Mouse (Mus musculus) kidney, embryonic 16.5 days (tissue): ENCODE results near the gene Pfdn5. TPM values are rescaled to one million over a fixed set of nuclear protein-coding genes. Genes with fewer than 3 reads are reported as not detected.

Source experiments
- ATAC-seq: fragments of 200-750 bp; cut with Nextera tagmentation; 2 replicates; pipeline ENCODE4 v1.8.0; 2017; ENCODE audit warnings: moderate TSS enrichment; ENCODE audit not compliant: low FRiP score, low TSS enrichment
- H3K27ac ChIP-seq: fragments of 300-500 bp; sonication (generic); 2 replicates; pipeline ENCODE4 v1.5.1; 2014; ENCODE audit warnings: low read length
- H3K27me3 ChIP-seq: fragments of 300-500 bp; sonication (generic); 2 replicates; pipeline ENCODE4 v1.6.1; 2014; ENCODE audit warnings: low read length, control low read depth, mixed read lengths; ENCODE audit not compliant: insufficient read depth
- H3K36me3 ChIP-seq: fragments of 300-500 bp; sonication (generic); 2 replicates; pipeline ENCODE4 v1.6.1; 2014; ENCODE audit warnings: low read length, control low read depth, mixed read lengths; ENCODE audit not compliant: insufficient read depth
- H3K4me1 ChIP-seq: fragments of 300-500 bp; sonication (generic); 2 replicates; pipeline ENCODE4 v1.6.1; 2014; ENCODE audit warnings: low read length, control low read depth, mixed read lengths; ENCODE audit not compliant: insufficient read depth
- H3K4me2 ChIP-seq: fragments of 300-500 bp; sonication (generic); replicated peaks from 2 replicates; pipeline ENCODE4 v1.6.1; 2014; ENCODE audit warnings: low read depth, low read length
- H3K4me3 ChIP-seq: fragments of 300-500 bp; sonication (generic); 2 replicates; pipeline ENCODE4 v1.5.1; 2014; ENCODE audit warnings: mild to moderate bottlenecking, low read length
- H3K9ac ChIP-seq: fragments of 300-500 bp; sonication (generic); replicated peaks from 2 replicates; pipeline ENCODE4 v1.6.1; 2014; ENCODE audit warnings: low read length
- H3K9me3 ChIP-seq: fragments of 300-500 bp; sonication (generic); 2 replicates; pipeline ENCODE4 v1.6.1; 2016; ENCODE audit warnings: low read length, control low read depth
- WGBS: fragments of 180-500 bp; shearing (Covaris S2); extraction: QIAGEN DNeasy Blood & Tissue Kit; methylation state at CpG from one replicate; pipeline ENCODE4 v1.1.7; 2014; 5-methylcytosine and 5-hydroxymethylcytosine counted together
- polyA plus RNA-seq: library from polyadenylated mRNA; unstranded; fragments of >200 nt; fragmentation: Nextera tagmentation; extraction: Ambion mirVana; gene quantifications from 2 replicates; pipeline ENCODE4 v1.2.1, GENCODE M21; 2015

The Pfdn5 gene
- polyA plus RNA-seq, 1 experiment from 2014 or later, result 376 TPM

DNA sequence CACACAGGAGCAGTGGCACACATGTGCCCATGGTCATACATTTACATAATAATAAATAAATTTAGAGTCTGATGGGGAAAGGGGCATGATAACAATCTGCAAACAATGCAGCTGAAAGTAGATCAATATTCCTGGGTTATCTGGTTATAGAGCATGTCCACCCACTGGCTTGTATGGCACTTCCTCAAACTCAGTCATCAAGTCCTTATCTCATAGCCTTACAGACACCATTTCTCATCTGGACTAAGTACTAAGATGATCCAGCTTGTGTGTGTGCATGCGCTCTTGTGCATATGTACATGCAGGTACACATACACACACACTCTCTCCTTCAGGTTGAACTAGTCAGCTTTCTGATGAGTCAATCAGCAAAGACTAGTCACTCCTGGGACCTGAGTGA is 38.8 kb downstream of the Pfdn5 start:
- peaks cover 25% of the 10 kb centered on the region for H3K4me1 ChIP-seq
- H3K36me3 ChIP-seq, result no peaks in the 10 kb centered on the region
- no peak for ATAC-seq
- WGBS, result 98% methylated on average over 1 of the region's 1 CpGs
- no peak overlapping the region for H3K9ac ChIP-seq
- H3K9me3 ChIP-seq, result no peaks in the 10 kb centered on the region
- H3K4me3 ChIP-seq, result no peak overlapping the region
- no peak overlapping the region for H3K4me2 ChIP-seq
- H3K27ac ChIP-seq, result no peak overlapping the region
- peaks cover 6% of the 10 kb centered on the region for H3K27me3 ChIP-seq

DNA sequence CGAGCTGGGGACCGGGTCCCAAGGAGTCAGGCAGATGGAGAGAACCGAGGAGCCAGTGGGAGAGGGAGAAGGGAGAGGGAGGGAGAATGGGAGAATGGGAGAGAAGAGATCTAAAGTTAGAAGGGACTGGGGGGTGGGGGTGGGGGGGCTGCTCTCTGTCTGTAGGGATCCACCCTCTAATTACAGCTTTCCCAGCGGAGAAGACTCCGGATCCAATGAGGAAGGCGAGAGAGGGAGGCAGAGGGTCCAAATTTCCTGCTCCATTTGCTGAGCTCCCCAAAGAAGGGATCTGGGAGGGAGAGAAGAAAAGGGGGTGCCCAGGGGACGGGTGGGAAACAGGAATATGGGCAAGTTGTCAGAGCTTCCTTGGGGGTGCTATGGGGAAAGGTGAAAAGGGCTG is 40.3 kb downstream of the Pfdn5 start:
- no peak for ATAC-seq
- peak overlapping the region; percentile 51 for H3K4me2 ChIP-seq
- peaks cover 36% of the 10 kb centered on the region for H3K4me1 ChIP-seq
- H3K4me3 ChIP-seq, result peak overlapping the region; percentile 35
- H3K9me3 ChIP-seq, result no peaks in the 10 kb centered on the region
- no peak overlapping the region; the same call in 1 of the 2 replicates for H3K27ac ChIP-seq
- no peaks in the 10 kb centered on the region for H3K36me3 ChIP-seq
- WGBS, result 11% methylated on average over 6 of the region's 7 CpGs
- H3K27me3 ChIP-seq, result peaks cover 6% of the 10 kb centered on the region
- peak overlapping the region; percentile 63 for H3K9ac ChIP-seq

DNA sequence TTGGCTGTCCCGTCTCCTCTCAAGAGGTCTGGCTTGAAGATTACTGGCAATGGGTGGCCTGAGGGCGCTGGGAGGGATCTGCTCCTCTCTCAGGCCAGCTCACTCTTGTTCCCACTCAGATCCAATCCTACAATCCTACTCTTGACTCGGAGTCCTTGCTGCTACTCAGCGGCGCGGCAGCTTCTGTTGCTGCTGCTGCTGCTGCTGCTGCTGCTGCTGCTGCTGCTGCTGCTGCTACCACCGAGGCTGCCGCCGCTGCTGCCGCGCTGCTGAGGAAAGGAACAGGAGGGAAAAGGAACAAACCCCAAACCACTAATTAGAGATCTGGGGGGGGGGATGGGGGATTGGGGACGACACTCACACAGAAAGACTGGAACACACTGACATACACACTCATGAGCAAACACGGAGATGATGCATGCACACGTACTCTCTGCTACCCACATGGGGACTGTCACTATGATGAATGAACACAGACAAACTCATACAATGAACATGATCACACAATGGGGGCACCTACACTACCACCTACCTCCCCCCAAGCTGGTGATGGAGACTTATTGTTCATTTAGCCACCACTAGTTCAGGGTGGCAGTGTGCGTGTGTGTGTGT is 40.9 kb downstream of the Pfdn5 start, which contains the start of gene Sp7:
Gene Sp7 (minus strand): TSS at position 450 of the 612 bp plus-strand sequence.
- ATAC-seq, result no peak
- Histone ChIP-seq H3K4me1 (peaks cover 36% of the 10 kb centered on the region), H3K9ac (peak within 1 kb of the TSS; percentile 63), H3K27ac (no peak within 1 kb of the TSS; the same call in 1 of the 2 replicates), H3K4me3 (peak within 1 kb of the TSS; percentile 35), H3K4me2 (peak within 1 kb of the TSS; percentile 51), H3K9me3 (no peaks in the 10 kb centered on the region), H3K27me3 (peaks cover 6% of the 10 kb centered on the region), H3K36me3 (no peaks in the 10 kb centered on the region)
- WGBS, result 9% methylated on average over 15 of the region's 15 CpGs

DNA sequence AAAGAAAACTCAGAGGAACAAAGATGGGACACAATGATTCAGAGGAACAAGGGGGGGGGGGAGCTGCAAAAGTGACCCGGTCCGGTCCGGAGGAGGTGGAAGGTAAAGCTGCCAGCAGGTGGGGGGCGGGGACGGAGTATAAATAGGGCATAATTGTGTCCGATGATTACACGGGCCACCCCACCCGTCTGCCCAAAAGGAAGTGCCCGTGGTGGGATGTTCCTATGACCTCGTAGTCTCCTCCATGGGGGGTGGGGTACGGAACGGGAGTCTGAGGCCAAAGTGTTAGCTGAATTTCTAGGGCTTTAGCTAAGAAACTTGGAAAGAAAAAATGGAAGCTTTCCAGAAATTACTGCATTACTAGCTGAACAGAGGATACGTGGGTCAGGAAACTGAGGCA is 44.1 kb downstream of the Pfdn5 start:
- Histone ChIP-seq H3K9ac (no peak overlapping the region), H3K4me3 (no peak overlapping the region), H3K36me3 (no peaks in the 10 kb centered on the region), H3K27me3 (peaks cover 2% of the 10 kb centered on the region), H3K4me1 (peaks cover 27% of the 10 kb centered on the region), H3K9me3 (no peaks in the 10 kb centered on the region), H3K27ac (no peak overlapping the region), H3K4me2 (0 out of 2 replicates have a peak overlapping the region, but pooled peaks have one; percentile 23)
- 9% methylated on average over 13 of the region's 13 CpGs for WGBS
- no peak for ATAC-seq

DNA sequence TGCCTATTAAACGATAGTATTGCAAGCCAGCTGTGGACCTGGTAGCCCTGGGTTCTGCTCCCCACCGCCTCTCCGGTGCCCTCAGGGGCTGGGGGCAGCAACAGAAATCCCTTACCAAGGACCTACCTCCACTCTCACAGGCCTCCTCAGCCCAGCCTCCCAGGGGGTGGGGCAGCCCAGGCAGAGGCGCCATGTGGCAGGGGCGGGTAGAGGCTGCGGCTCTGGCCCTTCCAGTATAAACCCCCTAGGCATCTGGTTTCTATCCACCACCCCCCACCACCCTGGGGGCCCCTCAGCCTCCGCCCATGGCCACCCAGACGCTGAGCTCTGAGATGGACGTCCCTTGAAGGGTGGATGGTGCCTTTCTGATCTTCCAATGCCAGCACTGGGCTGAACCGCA is 44.8 kb downstream of the Pfdn5 start:
- peak; percentile 62; the same call in 1 of the 2 replicates for ATAC-seq
- Histone ChIP-seq H3K27me3 (peaks cover 2% of the 10 kb centered on the region), H3K9ac (peak overlapping the region; percentile 50), H3K9me3 (no peaks in the 10 kb centered on the region), H3K4me3 (no peak overlapping the region), H3K4me2 (peak overlapping the region; percentile 22; the same call in 1 of the 2 replicates), H3K4me1 (peaks cover 20% of the 10 kb centered on the region), H3K36me3 (no peaks in the 10 kb centered on the region), H3K27ac (no peak overlapping the region)
- WGBS, result 8% methylated on average over 10 of the region's 10 CpGs

DNA sequence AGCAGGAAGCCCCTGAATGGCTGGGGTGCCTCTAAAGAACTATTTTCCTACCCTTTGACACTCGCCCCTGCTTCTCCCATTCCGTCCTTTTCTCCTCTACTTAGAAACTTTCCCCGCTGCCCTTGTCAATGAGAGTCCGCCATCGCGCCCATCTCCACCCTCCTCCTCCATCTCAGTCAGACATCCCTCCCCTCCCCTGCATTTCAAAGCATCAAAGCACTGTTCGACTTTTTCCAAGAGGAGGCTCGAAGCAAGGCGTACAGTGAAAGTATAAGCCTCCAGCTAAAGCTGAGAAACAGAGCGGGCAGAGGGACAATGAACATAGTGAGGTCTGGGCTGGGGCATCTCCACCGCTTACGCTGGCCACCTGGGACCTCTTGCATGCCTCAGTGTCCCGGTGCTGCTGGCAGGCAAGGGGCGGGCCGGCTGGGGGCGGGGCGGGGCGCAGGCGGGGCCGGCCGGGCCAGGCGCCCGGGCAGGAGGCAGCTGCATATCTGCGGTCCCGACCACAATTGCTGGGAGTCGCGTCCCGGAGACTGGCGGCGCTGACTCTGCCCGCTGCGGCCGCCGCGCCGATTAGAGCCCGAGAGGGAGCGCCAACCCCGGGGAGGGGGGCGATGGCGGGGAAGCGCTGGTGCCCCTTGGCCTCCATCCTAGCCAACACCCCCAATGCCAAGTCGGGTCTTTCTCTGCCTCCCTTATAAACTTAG is 50.7 kb downstream of the Pfdn5 start:
- H3K36me3 ChIP-seq, result no peaks in the 10 kb centered on the region
- under 1% methylated on average over 43 of the region's 43 CpGs for WGBS
- peaks cover 23% of the 10 kb centered on the region for H3K4me1 ChIP-seq
- H3K9me3 ChIP-seq, result no peaks in the 10 kb centered on the region
- peak overlapping the region; percentile 77 for H3K9ac ChIP-seq
- H3K27me3 ChIP-seq, result no peaks in the 10 kb centered on the region
- H3K27ac ChIP-seq, result peak overlapping the region; percentile 91
- H3K4me3 ChIP-seq, result peak overlapping the region; percentile 62
- peak overlapping the region; percentile 83 for H3K4me2 ChIP-seq
- peak; percentile 85 for ATAC-seq

DNA sequence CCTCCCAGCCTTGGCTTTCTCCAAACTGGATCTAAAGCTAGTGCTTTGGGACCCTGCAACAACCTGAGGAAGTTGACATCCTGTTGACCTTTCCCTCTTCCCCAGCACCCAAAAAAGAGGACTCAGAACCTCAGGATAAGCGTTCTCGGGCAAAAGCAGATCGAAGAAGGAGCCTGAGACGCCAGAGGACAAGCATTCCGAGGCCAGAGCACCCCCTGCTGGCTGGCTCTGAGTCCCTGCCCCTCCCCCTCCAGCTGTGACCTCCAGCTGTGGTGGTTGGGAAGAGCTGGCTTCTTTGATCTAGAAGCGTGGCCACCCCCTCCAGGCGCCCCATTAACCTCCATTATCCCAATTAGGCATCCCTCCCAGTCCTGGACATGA is 51.2 kb downstream of the Pfdn5 start:
- H3K4me2 ChIP-seq, result peak overlapping the region; percentile 83
- no peaks in the 10 kb centered on the region for H3K36me3 ChIP-seq
- H3K9me3 ChIP-seq, result no peaks in the 10 kb centered on the region
- peak overlapping the region; percentile 77 for H3K9ac ChIP-seq
- H3K27ac ChIP-seq, result peak overlapping the region; percentile 91
- peak overlapping the region; percentile 62 for H3K4me3 ChIP-seq
- ATAC-seq, result peak; percentile 79
- WGBS, result under 1% methylated on average over 7 of the region's 7 CpGs
- H3K4me1 ChIP-seq, result peaks cover 23% of the 10 kb centered on the region
- H3K27me3 ChIP-seq, result no peaks in the 10 kb centered on the region

DNA sequence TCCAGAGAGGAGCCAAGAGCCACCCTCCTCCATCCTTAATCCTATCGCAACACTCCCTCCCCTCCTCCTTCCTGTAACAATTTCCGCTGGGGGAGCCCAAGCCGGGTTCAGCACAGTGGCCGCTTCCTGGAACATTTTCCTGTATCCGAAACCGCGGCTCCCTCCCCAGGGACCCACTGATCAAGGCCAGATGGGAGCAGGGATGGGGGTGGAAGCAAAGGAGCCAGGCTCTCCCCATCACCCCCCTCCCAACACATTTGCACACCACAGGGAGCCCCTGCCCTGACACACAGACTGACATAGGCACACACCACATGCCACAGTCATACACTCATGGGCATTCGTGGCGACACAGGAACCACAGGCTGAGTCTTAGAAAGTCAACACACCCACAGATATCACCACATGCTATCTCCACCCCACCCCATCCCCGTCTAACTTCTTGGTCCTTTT is 51.9 kb downstream of the Pfdn5 start:
- Histone ChIP-seq H3K27ac (peak overlapping the region; percentile 91), H3K36me3 (no peaks in the 10 kb centered on the region), H3K27me3 (no peaks in the 10 kb centered on the region), H3K9ac (peak overlapping the region; percentile 77), H3K4me1 (peaks cover 23% of the 10 kb centered on the region), H3K4me2 (peak overlapping the region; percentile 83), H3K4me3 (peak overlapping the region; percentile 62), H3K9me3 (no peaks in the 10 kb centered on the region)
- 9% methylated on average over 10 of the region's 10 CpGs for WGBS
- peak; percentile 57 for ATAC-seq
